Mouse (Mus musculus) mesoderm, embryonic 11.5 days (tissue): ENCODE measurements around the gene Fgd6.

Experiments
- DNase-seq: peaks from one replicate; pipeline ENCODE4 v3.0.0-alpha.2; 2012; ENCODE audit warnings: low read depth, low spot score

Fgd6 gene

DNA sequence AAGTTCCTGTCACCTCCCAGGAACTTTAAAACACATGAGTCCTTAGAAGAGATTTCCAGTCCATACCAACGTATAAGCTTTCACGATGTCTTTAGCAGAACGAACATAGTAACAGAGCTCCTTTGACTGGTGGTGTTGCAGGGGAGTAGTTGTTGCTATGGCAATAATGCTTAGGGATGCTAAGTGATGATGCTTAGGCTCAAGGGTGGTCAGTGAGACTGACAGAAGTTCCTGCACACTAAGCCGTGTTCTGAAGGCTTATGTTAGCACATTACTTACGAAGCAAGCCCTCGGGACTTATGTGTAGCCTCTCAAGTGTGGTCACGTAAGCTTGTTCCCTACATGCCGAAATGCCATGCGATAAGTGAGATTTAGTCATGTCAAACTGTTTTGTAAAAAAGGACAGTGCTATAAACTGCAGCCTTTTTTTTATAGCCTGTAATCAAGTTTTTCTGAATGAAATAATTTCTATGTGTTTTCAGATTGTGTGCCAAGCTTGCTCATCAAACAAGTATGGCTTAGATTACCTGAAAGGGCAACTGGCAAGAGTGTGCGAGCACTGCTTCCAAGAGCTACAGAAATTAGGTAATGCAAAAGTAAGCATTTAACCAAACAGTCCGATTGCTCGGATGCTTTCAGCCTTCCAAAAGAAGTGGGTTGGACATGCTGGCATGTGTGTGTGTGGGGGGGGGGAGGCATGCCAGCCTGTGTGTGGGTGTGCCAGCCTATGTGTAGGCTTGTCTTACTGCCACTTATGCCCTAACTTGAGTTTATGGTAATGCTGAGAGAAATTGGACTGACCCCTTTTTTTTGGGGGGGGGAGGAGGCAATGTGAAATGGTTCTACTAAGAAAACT lies 99.0 kb downstream of the Fgd6 start:
- no peak for DNase-seq

DNA sequence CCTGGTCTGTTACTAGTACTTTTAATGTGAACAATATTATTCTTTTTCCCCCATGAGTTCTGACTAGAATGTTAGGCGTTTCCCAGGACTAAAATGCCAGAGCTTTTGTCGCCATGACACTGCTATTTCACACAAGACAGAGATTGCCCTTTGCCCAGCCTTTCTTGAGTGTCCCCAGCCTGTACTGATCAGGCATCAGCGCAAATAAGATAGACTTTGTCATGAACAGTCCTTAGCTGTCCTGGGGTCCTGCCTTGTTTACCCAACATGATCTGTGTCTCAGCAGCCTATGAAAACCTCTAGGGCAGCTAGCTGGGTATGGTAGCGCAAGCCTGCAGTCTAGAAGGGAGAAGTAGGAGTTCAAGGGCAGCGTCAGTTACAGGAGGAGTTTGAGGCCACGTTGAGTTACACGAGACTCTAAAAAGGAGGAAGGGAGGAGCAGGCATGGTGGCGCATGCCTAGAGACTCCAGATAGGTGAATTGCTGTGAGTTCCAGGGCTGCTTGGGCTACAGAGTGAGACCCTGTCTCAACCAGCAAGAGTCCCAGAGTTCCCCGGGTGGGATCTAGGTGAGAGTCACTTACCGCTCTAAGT lies 103.2 kb downstream of the Fgd6 start:
- no peak for DNase-seq

DNA sequence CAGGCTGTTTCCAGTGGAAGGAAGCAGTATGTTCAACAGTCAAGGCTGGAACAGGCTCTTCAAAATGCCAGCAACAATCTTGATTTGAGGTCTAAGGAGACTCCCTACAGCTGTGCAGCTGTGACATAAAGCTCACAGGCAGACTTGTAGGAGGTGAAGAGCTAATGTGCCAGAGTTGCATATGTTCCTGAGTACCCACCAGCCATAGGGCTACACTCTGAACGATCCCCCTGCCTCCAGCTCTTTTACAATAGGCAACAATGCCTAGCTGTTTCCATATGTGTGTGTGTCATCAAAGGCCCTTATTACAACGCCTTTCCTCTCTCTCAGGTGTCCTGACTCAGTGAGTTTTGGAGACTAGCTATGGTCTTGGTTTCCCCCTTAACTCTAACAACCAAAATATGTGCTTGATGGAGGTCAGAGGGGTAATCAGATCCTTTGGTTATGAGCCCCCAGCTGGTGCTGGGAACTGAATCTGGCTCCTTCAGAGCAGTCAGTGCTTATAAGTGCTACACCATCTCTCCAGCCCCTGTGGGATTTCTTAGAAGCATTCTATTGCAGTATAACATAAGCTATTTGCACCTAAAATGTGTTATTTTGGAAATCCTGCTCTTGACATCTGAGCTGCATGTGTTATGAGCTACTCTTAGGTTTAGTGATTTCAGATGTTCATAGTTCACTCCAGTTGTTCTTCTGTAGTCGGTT lies 104.6 kb downstream of the Fgd6 start:
- DNase-seq = no peak

DNA sequence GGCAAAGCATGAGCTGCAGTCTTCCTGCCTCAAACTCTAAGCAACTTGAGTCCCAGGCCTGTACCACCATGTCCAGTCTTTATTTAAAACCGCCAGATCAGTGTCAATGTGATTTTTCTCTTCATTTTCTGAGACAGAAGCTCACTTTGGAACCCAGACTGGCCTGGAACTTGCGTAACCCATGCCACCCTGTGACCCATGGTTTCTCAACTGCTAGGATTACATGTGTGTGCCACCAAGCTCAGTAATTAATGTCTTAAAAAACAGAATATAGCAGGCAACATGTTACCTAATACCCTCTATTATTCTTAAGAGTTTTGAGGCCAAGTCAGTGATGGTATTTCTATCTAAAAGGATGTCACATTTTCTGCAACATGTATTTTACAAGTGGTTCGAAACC lies 106.6 kb downstream of the Fgd6 start:
- no peak for DNase-seq

DNA sequence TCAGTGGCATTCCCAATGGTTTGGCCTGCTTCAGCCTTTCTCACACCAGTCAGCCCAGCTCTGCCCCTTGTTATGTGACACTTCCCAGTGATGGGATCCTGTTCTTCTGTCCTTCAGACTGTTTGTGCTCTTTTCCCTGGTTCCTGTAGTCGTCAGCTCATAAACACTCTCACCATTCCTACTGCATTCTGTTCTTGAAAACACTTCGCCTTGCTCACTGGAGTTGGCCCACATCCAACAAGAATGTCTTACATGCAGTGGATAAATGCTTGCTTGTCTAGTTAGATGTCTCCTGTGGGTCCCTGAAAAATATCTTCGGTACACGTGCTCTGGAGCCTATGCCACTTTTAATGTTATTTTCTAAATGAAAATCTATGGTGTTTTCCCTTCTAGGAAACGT lies 108.8 kb downstream of the Fgd6 start:
- no peak for DNase-seq

DNA sequence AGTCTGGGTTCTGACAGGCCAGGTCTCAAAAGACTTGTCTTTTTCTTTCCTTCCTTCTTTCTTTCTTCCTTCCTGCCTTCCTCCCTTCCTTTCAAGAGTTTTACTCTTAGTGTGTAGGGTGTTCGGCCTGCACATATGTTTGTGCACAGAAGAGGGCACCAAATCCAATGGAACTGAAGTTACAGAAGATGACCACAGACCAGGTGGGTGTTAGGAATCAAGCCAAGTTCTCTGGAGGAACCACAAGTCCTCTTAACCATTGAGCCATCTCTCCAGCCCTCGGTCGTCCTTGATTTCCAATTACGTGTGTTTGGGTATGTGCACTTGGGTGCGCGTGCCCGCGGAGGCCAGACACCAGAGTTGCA lies 111.6 kb downstream of the Fgd6 start:
- no peak for DNase-seq

DNA sequence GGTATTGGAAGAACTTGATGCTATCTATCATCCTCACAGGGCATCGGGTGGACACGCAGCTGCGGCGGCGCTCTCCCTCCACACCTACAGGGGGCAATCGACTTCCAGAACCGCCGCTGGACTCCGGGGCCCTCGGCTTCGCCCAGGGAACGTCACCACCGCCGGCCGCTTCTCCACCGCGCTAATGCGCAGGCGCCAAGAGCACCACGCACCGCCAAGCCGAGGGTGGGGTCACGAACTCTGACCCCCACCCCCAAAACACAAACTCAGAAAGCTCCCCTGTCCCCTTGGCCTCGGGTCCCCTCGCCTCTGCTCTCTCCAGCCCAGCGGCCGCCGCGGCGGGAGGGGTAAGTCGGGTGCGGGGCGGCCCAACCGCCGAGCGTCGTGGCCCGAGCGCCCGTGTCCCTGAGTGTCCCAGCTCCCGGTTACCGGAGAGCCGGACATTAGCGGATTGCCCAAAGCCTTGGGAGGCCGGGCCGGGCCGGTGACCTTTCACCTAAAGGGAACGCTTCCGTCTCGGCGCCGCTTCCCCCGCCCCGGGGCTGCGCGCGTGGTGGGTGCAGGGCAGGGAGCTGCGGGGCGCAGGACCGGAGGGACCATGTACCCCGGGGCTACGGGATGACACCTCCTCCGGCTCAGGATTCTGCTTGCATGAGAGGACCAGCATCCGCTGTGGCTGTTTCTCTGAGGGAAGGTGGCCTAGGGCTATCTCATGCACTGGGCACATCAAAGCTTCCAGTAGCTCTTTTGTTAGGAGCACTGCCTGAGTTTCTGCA lies 112.1 kb downstream of the Fgd6 start, which contains the start of gene Nr2c1:
Gene Nr2c1 (plus strand): TSS at position 268 of the 776 bp plus-strand sequence.
- DNase-seq = peak; percentile 86

DNA sequence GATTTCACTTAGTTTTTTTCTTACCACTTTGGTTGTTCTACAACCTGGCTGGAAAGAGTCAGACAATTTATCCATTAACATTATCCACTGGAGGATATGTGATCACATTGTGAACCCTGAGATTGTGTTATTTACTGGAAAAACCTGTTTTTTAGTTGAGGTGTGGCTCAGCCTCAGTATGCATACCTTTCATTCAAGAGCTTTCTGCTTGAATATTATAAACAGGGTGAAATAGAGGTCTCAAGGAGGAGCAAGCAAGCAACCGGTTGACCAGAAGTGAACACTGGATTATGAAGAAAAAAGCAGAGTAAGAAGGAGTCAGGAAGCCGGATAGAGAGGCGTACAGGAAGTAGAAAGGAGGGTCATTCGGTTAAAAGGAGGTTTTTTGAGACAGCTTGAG lies 115.7 kb downstream of the Fgd6 start:
- DNase-seq = no peak

DNA sequence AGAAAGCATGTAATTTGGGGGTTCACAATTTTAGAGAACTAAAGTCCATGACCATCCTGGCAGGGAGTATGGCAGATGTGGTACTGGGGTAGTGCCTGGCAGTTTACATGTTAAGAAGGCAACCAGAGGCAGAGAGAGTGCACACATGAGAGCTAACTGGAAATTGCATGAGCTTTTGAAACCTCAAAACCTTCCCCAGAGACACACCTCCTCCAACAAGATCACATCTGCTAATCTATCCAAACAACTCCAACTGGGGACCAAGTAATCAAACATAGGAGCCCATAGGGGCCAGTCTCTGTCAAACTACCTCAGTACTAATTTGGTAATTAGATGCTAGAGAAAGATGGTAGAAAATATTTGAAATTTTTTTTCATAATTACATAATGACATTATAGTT lies 118.0 kb downstream of the Fgd6 start:
- no peak for DNase-seq

DNA sequence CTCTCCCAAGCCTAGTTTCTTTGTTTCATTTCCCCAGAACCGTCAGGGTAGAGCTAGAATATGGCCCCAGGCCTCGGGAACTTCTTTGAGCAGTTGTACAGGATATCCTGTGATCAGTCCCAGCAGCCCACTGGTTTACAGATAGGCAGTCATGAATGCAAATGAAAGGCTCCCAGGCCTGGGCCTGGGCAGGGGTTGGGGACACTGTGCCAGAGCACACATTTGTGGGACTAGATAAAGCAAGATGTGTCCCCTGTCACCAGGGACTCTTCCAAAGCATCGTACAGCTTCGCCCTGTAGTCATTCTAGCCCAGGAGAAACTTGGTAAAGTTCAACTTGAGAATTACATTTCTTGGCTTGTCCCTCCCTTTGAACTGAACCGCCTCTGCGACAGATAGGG lies 123.2 kb downstream of the Fgd6 start:
- DNase-seq = no peak

DNA sequence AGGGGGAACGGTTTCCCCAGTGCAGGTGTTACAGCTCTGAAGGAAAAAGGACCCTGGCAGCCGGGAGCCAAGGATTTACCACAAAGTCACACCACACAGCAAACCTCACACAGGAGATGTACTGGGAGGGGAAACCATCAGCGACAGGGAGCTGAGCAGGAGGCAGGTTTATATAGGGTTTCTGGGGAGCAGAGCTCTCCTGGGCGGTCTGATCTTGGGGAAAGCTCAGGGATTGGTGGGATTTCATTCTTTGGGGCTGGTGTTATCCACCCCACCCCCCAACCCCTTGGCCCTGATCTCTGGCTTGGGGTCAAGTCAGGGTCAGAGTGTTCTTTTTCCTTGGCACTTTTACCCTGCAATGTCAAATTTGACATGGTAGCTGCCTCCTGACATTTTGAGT lies 123.6 kb downstream of the Fgd6 start:
- no peak for DNase-seq

DNA sequence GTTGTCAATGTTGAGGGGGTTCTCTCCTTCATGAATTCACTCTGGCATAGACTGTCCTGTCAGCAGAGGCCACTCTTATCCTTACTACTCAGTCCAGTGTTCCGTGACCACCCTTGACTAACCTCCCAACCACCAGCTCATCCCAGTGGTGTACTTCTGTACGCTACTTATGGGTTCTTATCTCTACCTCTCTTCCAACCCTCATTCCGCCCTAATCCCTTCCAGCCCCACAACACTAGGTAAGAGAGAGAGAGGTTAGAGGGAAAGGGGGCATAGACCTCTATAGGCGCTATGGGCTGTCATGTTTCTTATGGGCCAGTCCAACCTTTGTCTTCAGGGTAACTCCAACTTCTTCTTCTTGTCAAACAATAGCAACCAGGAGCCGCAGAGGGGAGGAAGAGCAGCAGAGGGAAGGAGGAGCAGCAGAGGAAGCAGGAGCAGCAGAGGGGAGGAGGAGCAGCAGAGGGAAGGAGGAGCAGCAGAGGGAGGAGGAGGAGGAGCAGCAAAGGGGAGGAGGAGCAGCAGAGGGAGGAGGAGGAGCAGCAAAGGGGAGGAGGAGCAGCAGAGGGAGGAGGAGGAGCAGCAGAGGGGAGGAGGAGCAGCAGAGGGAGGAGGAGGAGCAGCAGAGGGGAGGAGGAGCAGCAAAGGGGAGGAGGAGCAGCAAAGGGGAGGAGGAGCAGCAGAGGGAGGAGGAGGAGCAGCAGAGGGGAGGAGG lies 125.4 kb downstream of the Fgd6 start:
- no peak for DNase-seq

DNA sequence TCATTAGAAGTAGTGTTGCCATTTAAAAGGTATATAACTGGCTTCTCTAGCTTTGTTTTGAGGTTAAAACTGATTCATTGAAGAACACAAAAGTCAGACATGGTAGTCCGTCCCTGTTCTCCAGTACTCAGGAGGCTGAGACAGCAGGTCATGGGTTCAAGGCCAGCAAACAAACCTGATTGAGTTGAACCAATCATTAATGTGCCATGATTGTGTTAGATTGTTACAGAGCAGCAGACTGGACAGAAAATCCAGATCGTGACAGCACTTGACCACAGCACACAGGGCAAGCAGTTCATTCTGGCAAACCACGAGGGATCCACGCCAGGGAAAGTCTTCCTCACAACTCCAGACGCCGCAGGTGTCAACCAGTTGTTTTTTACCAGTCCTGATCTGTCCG lies 126.2 kb downstream of the Fgd6 start:
- no peak for DNase-seq

DNA sequence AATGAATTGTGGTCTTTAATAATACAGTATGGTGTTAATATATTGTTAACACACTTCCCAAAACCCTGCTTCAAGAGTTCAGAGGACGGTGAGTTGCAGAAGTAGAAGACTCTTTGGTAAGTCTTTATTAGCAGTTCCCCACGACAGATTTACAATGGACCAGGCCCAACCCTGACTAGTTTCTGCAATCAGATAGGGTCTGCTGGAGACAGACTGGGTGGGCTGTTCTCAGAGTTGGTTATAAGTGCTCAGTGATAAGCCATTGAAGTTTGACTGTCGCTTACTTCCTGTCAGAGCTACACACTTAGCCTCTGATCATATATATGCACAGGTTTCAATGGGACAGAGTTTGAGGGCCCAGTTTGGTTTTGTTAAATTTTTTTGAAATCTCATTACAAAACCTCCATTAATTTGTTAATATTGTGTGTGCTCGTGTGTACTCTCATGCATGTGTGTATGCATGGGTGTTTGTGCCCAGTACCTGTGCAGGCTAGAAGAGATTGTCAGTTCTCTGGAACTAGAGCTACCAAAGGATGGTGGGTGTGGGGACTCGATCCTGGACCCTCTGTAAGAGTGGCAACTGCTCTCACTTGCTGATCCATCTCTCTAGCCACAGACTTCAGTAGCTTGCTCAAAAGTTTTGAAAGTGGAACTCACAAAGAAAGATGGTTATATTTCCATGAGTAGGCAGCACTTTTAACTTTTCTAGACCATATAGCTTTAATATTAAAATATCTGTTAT lies 128.5 kb downstream of the Fgd6 start:
- no peak for DNase-seq

DNA sequence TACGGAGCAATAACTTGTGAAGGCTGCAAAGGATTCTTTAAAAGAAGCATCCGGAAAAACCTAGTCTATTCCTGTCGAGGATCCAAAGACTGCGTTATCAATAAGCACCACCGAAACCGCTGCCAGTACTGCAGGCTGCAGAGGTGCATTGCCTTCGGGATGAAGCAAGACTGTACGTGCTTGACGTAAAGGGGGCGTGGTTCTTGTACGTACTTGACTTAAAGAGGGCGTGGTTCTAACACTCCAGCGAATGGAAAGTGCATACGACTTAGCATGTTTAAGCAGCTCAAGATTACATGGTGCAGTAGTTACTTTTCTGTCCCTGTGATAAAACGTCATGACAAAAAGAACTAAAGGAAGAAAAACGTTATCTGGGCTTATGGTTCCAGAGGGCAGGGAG lies 129.6 kb downstream of the Fgd6 start:
- no peak for DNase-seq

DNA sequence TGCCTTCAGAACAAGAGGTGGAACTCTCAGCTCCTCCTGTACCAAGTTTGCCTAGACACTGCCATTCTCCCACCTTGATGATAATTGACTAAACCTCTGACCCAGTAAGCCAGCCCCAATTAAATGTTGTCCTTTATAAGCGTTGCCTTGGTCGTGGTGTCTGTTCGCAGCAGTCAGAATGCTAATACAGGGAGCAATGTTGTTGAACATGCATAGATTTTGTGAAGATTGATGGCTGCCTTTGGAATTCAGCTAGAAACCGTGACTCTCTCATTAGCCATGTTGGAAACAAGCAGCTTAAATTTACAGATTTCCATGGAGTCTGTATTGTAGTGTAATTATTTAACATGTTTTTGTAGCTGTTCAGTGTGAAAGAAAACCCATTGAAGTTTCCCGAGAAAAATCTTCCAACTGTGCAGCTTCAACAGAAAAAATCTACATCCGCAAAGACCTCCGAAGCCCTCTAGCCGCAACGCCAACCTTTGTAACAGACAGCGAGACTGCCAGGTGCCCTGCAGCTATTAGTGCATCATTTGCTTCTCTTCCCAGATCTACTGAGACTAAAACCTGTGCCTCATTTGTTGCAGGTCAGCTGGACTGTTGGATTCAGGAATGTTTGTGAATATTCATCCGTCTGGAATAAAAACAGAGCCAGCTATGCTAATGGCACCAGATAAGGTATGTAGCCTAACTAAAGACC lies 131.4 kb downstream of the Fgd6 start:
- DNase-seq = peak; percentile 24

DNA sequence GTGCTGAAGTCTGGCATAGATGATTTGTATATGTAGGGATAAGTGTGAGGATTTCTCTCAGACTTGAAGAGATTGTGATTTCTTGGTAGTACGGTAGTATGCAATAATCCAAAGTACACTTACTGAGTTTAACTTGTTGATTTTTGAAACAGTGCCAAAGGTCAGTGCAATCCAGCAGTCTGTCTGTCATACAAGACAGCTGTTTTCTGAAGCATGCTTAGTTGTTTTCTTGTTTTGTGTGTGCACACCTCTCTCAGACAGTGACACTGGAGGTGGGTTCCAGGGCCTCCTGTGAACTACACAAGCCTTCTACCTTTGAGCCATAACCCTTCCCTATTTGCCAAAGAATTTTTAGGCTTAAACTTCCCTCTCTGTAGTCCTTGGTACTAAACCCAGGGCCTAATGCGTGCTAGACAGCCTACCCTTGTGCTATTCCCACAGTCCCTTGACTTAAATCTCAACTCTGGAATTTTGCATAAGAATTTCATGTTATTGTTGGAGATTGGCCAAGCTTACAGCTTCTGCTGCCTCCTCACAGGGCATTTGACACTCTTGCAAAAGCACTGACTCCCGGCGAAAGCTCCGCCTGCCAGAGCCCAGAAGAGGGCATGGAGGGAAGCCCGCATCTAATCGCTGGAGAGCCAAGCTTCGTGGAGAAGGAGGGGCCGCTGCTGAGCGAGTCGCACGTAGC lies 135.8 kb downstream of the Fgd6 start:
- no peak for DNase-seq

DNA sequence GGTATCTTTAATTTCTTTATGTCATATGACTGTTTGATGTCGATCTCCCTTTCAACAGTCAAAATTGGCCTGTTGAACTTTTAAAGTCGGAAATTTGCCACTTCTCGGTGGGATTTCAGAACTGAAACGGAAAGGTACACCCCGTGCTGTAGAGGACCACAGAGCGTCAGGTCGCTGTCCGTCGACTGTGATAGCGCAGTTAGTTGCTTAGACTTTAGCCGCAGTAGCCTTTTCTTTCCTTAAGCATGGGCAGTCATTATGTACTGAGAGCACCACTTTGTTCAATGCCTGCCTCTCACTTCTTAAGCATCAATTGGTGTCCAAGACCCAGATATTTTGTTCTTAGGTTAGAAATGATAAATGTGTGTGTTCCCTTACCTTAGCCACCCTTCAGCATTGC lies 136.3 kb downstream of the Fgd6 start:
- DNase-seq = no peak

DNA sequence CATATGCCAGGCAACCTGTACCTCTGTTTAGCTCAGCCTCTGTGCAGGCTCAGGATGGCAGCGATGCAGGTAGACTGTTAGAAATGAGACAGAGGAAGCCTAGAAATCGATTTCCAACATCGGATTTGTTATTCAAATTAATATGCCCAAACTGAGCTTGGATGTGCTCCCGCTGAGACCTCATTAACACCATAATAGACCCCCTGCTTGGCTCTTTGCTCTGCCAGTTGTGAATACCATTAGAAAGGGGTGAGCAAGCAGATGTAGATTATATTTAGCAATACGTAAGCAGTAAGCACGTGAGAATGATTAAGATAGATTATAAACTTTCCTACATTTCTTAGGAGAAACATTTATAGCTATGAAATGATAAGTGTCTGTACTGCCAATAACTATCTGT lies 136.9 kb downstream of the Fgd6 start:
- DNase-seq = no peak
